Comparison of ENCODE assay signal across 21 mouse cellular contexts in genomic region chr14:85897890-85898289, GRCm38 (mm10).
DNase-seq lines count a peak whose midpoint lies in the region; ATAC-seq and TF ChIP-seq lines count a peak whose summit lies in the region.
"Had no signal": no experiment of that assay in that cellular context is flagged by ENCODE, and none has a peak within 500 bp of the region (broad histone marks: within the 10 kb centered on the region; RNA-seq: fewer than 3 reads in every experiment).

No protein-coding gene starts in this region.

- 0 out of 2 replicates have a peak, but pooled peaks have one; percentile 13 for TF ChIP-seq CTCF in heart, postnatal 0 days (IDR thresholded peaks at IDR 0.05; ENCODE audit: low read depth)
- peak; percentile 40 for TF ChIP-seq CTCF in lung, postnatal 0 days (IDR thresholded peaks at IDR 0.05)
- no peak for TF ChIP-seq CTCF in brain, embryonic 14.5 days (IDR thresholded peaks at IDR 0.05; ENCODE audit: borderline replicate concordance, extremely low read depth, insufficient read depth, insufficient read length)

- no peaks in the 10 kb centered on the region for H3K4me1 ChIP-seq in heart, postnatal 0 days (ENCODE audit: control insufficient read depth, insufficient read depth)
- no peaks in the 10 kb centered on the region for H3K4me1 ChIP-seq in lung, postnatal 0 days (ENCODE audit: insufficient read depth, low read depth, low read length)
- H3K4me1 ChIP-seq: heart, embryonic 13.5 days; kidney, embryonic 15.5 days; limb, embryonic 13.5 days had no signal

- no peak overlapping the region for H3K4me2 ChIP-seq in heart, postnatal 0 days (ENCODE audit: low read depth, low read length)
- H3K4me2 ChIP-seq in lung, postnatal 0 days (replicated peaks; ENCODE audit: low read depth, low read length): no peak overlapping the region
- H3K4me2 ChIP-seq: heart, embryonic 13.5 days; kidney, embryonic 15.5 days; limb, embryonic 13.5 days had no signal

- TF ChIP-seq EP300 in heart, postnatal 0 days (IDR thresholded peaks at IDR 0.05; ENCODE audit: low read depth): no peak
- no peak for TF ChIP-seq EP300 in lung, postnatal 0 days (IDR thresholded peaks at IDR 0.05)

- peak; percentile 1 for DNase-seq in embryo, embryonic 11 days
- no peak for DNase-seq in embryo, embryonic 9.5 days (ENCODE audit: extremely low spot score)
- no peak for DNase-seq in heart, postnatal 0 days (ENCODE audit: low spot score)
- no peak for DNase-seq in heart, adult 8-10 months (ENCODE audit: low spot score)
- DNase-seq in lung, postnatal 0 days (ENCODE audit: low spot score): no peak
- no peak for DNase-seq in lung, postnatal 14 days
- DNase-seq in brain, embryonic 14.5 days (ENCODE audit: low read depth): peak; percentile 54
- DNase-seq in testis, postnatal 10 days (ENCODE audit: low spot score): no peak
- DNase-seq: adrenal gland, postnatal 25 days; B cell, adult 2 months; cerebellum, adult 9-10 months; heart, postnatal 4 days; right cerebral cortex, postnatal 4 days had no signal

- no peaks in the 10 kb centered on the region for H3K27me3 ChIP-seq in heart, postnatal 0 days (ENCODE audit: control insufficient read depth, insufficient read depth, low read length)
- H3K27me3 ChIP-seq in lung, postnatal 0 days (replicated peaks; ENCODE audit: insufficient read depth, low read length): no peaks in the 10 kb centered on the region
- H3K27me3 ChIP-seq: heart, embryonic 13.5 days; kidney, embryonic 15.5 days; limb, embryonic 13.5 days had no signal

- no peak overlapping the region for H3K27ac ChIP-seq in heart, postnatal 0 days (ENCODE audit: low read depth)
- H3K27ac ChIP-seq in lung, postnatal 0 days (ENCODE audit: low read length): no peak overlapping the region
- H3K27ac ChIP-seq: heart, embryonic 13.5 days; kidney, embryonic 15.5 days; limb, embryonic 13.5 days; liver, embryonic 14.5 days had no signal

- no peak for ATAC-seq in heart, postnatal 0 days (ENCODE audit: insufficient read depth, low read depth)
- no peak for ATAC-seq in lung, postnatal 0 days
- ATAC-seq: activated CD4-positive, CD25-positive, alpha-beta regulatory T cell, adult 4 months; inflammation-experienced regulatory T-cells, adult 6 months; Patski had no signal

- WGBS in heart, postnatal 0 days: 70% methylated on average over 1 of the region's 1 CpGs
- 86% methylated on average over 1 of the region's 1 CpGs for WGBS in lung, postnatal 0 days

- no peak overlapping the region for H3K4me3 ChIP-seq in heart, postnatal 0 days (ENCODE audit: low read depth, low read length)
- no peak overlapping the region for H3K4me3 ChIP-seq in lung, postnatal 0 days (ENCODE audit: low read depth, low read length)
- H3K4me3 ChIP-seq: erythroblast, embryonic 14.5 days; heart, embryonic 13.5 days; kidney, embryonic 15.5 days; limb, embryonic 13.5 days had no signal

- H3K9ac ChIP-seq in heart, postnatal 0 days (replicated peaks; ENCODE audit: low read depth, low read length): no peak overlapping the region
- H3K9ac ChIP-seq in lung, postnatal 0 days (replicated peaks; ENCODE audit: low read depth): no peak overlapping the region
- H3K9ac ChIP-seq: heart, embryonic 13.5 days; kidney, embryonic 15.5 days; limb, embryonic 13.5 days; liver, embryonic 14.5 days had no signal

- no peak for TF ChIP-seq POLR2A in brain, embryonic 14.5 days (IDR thresholded peaks at IDR 0.05; ENCODE audit: borderline replicate concordance, extremely low read depth, insufficient read depth, insufficient read length, poor library complexity, severe bottlenecking)

- no peaks in the 10 kb centered on the region for H3K9me3 ChIP-seq in heart, postnatal 0 days (replicated peaks; ENCODE audit: control insufficient read depth, low read length)
- H3K9me3 ChIP-seq in lung, postnatal 0 days (ENCODE audit: low read length): no peaks in the 10 kb centered on the region
- H3K9me3 ChIP-seq: heart, embryonic 13.5 days; kidney, embryonic 15.5 days; limb, embryonic 13.5 days had no signal

- H3K36me3 ChIP-seq in heart, postnatal 0 days (replicated peaks; ENCODE audit: control insufficient read depth, insufficient read depth, low read length): no peaks in the 10 kb centered on the region
- H3K36me3 ChIP-seq in lung, postnatal 0 days (ENCODE audit: insufficient read depth, low read length): no peaks in the 10 kb centered on the region
- H3K36me3 ChIP-seq: heart, embryonic 13.5 days; kidney, embryonic 15.5 days; limb, embryonic 13.5 days had no signal

Comparison
In these comparisons a context has a peak if more than half of its experiments do, and no peak if none do; other contexts are left out.
1. DNase-seq: peak in embryo, embryonic 11 days (single experiment) and brain, embryonic 14.5 days (single experiment); none in embryo, embryonic 9.5 days (single experiment), heart, postnatal 0 days (single experiment), heart, adult 8-10 months (single experiment), lung, postnatal 0 days (single experiment), lung, postnatal 14 days (single experiment) and testis, postnatal 10 days (single experiment).